Mouse (Mus musculus) G1E (cell line): Measurements from ENCODE around the gene Usp40. TPM values are rescaled to one million over a fixed set of nuclear protein-coding genes. Genes with fewer than 3 reads are reported as not detected.

Experiments used
- ATAC-seq: 2 replicates; pipeline ENCODE4 v1.8.0; 2016; ENCODE audit warnings: mild to moderate bottlenecking; ENCODE audit not compliant: insufficient number of reproducible peaks, poor library complexity, low FRiP score, severe bottlenecking; ENCODE audit errors: extremely low read depth
- DNase-seq: peaks from one replicate; pipeline ENCODE4 v3.0.0; 2012; ENCODE audit warnings: low spot score
- H3K27me3 ChIP-seq: 2 replicates; pipeline ENCODE4 v1.6.1; 2012; ENCODE audit warnings: mild to moderate bottlenecking, low read length, inconsistent platforms; ENCODE audit not compliant: insufficient read depth
- H3K36me3 ChIP-seq: replicated peaks from 2 replicates; pipeline ENCODE3; 2012; ENCODE audit warnings: mild to moderate bottlenecking, inconsistent platforms
- H3K4me1 ChIP-seq: 2 replicates; pipeline ENCODE4 v1.6.1; 2012; ENCODE audit warnings: low read depth, low read length, inconsistent platforms, mixed read lengths; ENCODE audit not compliant: insufficient read depth
- H3K4me3 ChIP-seq: 2 replicates; pipeline ENCODE4 v1.5.1; 2012; ENCODE audit warnings: low read depth, mild to moderate bottlenecking, inconsistent platforms, low read length, moderate library complexity, mixed read lengths
- H3K9me3 ChIP-seq: replicated peaks from 2 replicates; pipeline ENCODE4 v1.6.1; 2012; ENCODE audit warnings: inconsistent platforms
- CTCF ChIP-seq: IDR thresholded peaks from 2 replicates; pipeline ENCODE4 v1.5.1; 2012; ENCODE audit warnings: low read depth, low read length, inconsistent platforms, mixed read lengths
- GATA1 ChIP-seq: IDR thresholded peaks from 2 replicates; pipeline ENCODE4 v1.6.1; 2012; ENCODE audit warnings: borderline replicate concordance, low read length, inconsistent platforms, mixed read lengths
- GATA2 ChIP-seq: IDR thresholded peaks from 2 replicates; pipeline ENCODE4 v1.6.1; 2012; ENCODE audit warnings: low read depth, low read length, inconsistent platforms, borderline replicate concordance
- POLR2AphosphoS5 ChIP-seq: IDR thresholded peaks from 2 replicates; pipeline ENCODE4 v1.6.1; 2012; ENCODE audit warnings: low read depth, low read length, inconsistent platforms; ENCODE audit not compliant: insufficient replicate concordance
- TAL1 ChIP-seq: conservative IDR thresholded peaks from 2 replicates; pipeline ENCODE4 v1.6.1; 2012; ENCODE audit warnings: low read depth, low read length, inconsistent platforms, mixed read lengths
- polyA plus RNA-seq: library from polyadenylated mRNA; stranded (reverse); fragments of >175 nt; gene quantifications from 2 replicates; pipeline ENCODE4 v1.2.3, GENCODE M21; 2012
- total RNA-seq, 2 experiments: library from RNA; stranded (forward) in 1 of 2; stranded (reverse) in 1 of 2; fragments of 200-1000 nt in 1 of 2; fragments of >200 nt in 1 of 2; fragmentation: Nextera tagmentation in 1 of 2; gene quantifications; 2 replicates each; pipeline ENCODE4 v1.2.3; 2014 to 2017

Gene Usp40
- total and polyA plus RNA-seq, 3 experiments = 4.2 to 109 (median 43.7) TPM

DNA sequence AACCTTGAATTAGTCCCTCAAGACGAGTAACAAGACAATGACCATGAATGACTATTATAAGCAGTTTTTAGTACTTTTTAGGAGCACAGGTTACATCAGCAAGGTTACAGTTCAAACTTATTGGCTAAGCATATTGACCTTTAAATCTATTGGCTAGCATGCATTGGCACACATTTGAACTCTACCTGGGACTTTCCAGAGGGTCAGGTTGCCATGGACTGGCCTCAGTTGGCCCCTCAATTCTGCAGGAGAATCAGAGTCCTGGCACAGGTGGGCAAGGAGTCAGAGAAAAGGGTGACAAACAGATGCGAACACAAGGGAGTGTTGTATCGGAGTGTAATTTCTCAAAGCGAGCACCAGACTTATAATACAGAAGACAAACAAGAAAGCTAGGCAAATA is 6.3 kb upstream of the Usp40 start:
- H3K9me3 ChIP-seq = peaks cover 5% of the 10 kb centered on the region; the same call in 1 of the 2 replicates
- no peak for TF ChIP-seq TAL1
- DNase-seq (no peak), ATAC-seq (no peak)
- peaks cover 22% of the 10 kb centered on the region for H3K27me3 ChIP-seq
- peaks cover 2% of the 10 kb centered on the region; the same call in 1 of the 2 replicates for H3K4me1 ChIP-seq
- no peak overlapping the region for H3K4me3 ChIP-seq
- no peaks in the 10 kb centered on the region for H3K36me3 ChIP-seq

GRCm38 (mm10) chr1:88014194-88014593 is 5.8 kb upstream of the Usp40 start:
- H3K9me3 ChIP-seq = peaks cover 5% of the 10 kb centered on the region; the same call in 1 of the 2 replicates
- DNase-seq = no peak
- no peak overlapping the region for H3K4me3 ChIP-seq
- TF ChIP-seq POLR2AphosphoS5 (no peak), GATA1 (no peak), TAL1 (no peak), GATA2 (no peak), CTCF (no peak)
- H3K27me3 ChIP-seq = peaks cover 22% of the 10 kb centered on the region
- no peaks in the 10 kb centered on the region for H3K36me3 ChIP-seq
- no peak for ATAC-seq
- peaks cover 4% of the 10 kb centered on the region; the same call in 1 of the 2 replicates for H3K4me1 ChIP-seq

DNA sequence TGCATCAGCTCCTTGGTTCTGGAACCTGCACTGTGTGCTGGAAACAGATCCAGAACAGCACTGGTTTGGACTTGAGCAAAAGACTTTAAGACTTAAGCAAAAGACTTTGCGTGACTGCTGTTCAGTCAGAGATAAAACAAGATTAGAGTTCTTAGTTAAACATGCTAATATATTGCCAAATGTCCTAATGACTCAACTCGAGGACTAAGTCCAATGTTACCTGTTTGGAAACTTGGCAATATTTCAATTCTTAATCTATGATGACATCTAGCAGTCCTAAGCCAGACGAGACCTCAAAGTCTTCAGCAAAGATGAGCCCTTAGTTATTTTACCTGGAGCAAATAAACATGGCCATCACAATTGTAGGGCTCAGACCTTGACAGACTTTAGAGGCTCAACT is 5.4 kb upstream of the Usp40 start:
- no peak for ATAC-seq
- H3K4me1 ChIP-seq = peaks cover 8% of the 10 kb centered on the region
- peaks cover 20% of the 10 kb centered on the region for H3K27me3 ChIP-seq
- no peak overlapping the region for H3K4me3 ChIP-seq
- TF ChIP-seq GATA2 (no peak), TAL1 (no peak), CTCF (no peak), GATA1 (no peak), POLR2AphosphoS5 (no peak)
- no peaks in the 10 kb centered on the region for H3K36me3 ChIP-seq
- DNase-seq = no peak
- H3K9me3 ChIP-seq = peaks cover 5% of the 10 kb centered on the region; the same call in 1 of the 2 replicates

GRCm38 (mm10) chr1:88009521-88009920 is 1.2 kb upstream of the Usp40 start:
- Histone ChIP-seq H3K27me3 (peaks cover 10% of the 10 kb centered on the region; the same call in 1 of the 2 replicates), H3K4me1 (peaks cover 31% of the 10 kb centered on the region), H3K9me3 (no peaks in the 10 kb centered on the region), H3K4me3 (no peak overlapping the region), H3K36me3 (peaks cover 17% of the 10 kb centered on the region)
- TF ChIP-seq GATA2 (no peak), GATA1 (no peak), TAL1 (no peak), CTCF (no peak), POLR2AphosphoS5 (no peak)
- no peak for DNase-seq
- no peak for ATAC-seq

GRCm38 (mm10) chr1:88008735-88009134 is 384 bp upstream of the Usp40 start:
- ATAC-seq = no peak
- H3K4me3 ChIP-seq = peak overlapping the region; percentile 76; the same call in 1 of the 2 replicates

GRCm38 (mm10) chr1:88007692-88008210 is 600 bp downstream of the Usp40 start:
- Histone ChIP-seq H3K4me3 (peak overlapping the region; percentile 76), H3K27me3 (no peaks in the 10 kb centered on the region), H3K4me1 (peaks cover 33% of the 10 kb centered on the region), H3K36me3 (peaks cover 31% of the 10 kb centered on the region), H3K9me3 (no peaks in the 10 kb centered on the region)
- ATAC-seq = no peak
- TF ChIP-seq TAL1 (no peak), POLR2AphosphoS5 (no peak), CTCF (no peak), GATA1 (no peak), GATA2 (no peak)
- no peak for DNase-seq

More at GRCm38 (mm10) chr1:88008735-88009134, 384 bp upstream of the Usp40 start:
- H3K9me3 ChIP-seq = no peaks in the 10 kb centered on the region
- peaks cover 33% of the 10 kb centered on the region for H3K4me1 ChIP-seq
- peaks cover 5% of the 10 kb centered on the region; the same call in 1 of the 2 replicates for H3K27me3 ChIP-seq
- no peak for DNase-seq
- TF ChIP-seq CTCF = no peak
- TF ChIP-seq TAL1 = no peak
- no peak for TF ChIP-seq POLR2AphosphoS5
- TF ChIP-seq GATA1 = no peak
- TF ChIP-seq GATA2 = no peak
- H3K36me3 ChIP-seq = peaks cover 23% of the 10 kb centered on the region

- Histone ChIP-seq H3K36me3 (peaks cover 78% of the 10 kb centered on the region), H3K27me3 (no peaks in the 10 kb centered on the region), H3K4me1 (no peaks in the 10 kb centered on the region), H3K4me3 (no peak overlapping the region), H3K9me3 (no peaks in the 10 kb centered on the region)
- ATAC-seq (no peak), DNase-seq (no peak)
- no peak for TF ChIP-seq CTCF
- no peak for TF ChIP-seq GATA2
- TF ChIP-seq POLR2AphosphoS5 = no peak
- TF ChIP-seq TAL1 = no peak
- TF ChIP-seq GATA1 = no peak
Observed at GRCm38 (mm10) chr1:87992716-87993115, 15.6 kb downstream of the Usp40 start.
